Mouse (Mus musculus): ENCODE data around the gene Slc15a5.

The Slc15a5 gene

GRCm38 (mm10) chr6:137960023-137960778, 119.5 kb downstream of the Slc15a5 start:
- DNase-seq = no peak

GRCm38 (mm10) chr6:137957630-137958029, 122.1 kb downstream of the Slc15a5 start:
- DNase-seq = no peak

GRCm38 (mm10) chr6:137956783-137957429, 122.8 kb downstream of the Slc15a5 start:
- no peak for DNase-seq

GRCm38 (mm10) chr6:137946520-137946919, 133.2 kb downstream of the Slc15a5 start:
- DNase-seq = no peak

GRCm38 (mm10) chr6:137940374-137941218, 139.1 kb downstream of the Slc15a5 start:
- no peak for DNase-seq

GRCm38 (mm10) chr6:137937541-137937940, 142.2 kb downstream of the Slc15a5 start:
- DNase-seq = no peak

- DNase-seq = no peak
These were observed 143.4 kb downstream of the Slc15a5 start for GRCm38 (mm10) chr6:137936268-137936667.

GRCm38 (mm10) chr6:137935857-137936256, 143.9 kb downstream of the Slc15a5 start:
- no peak for DNase-seq

GRCm38 (mm10) chr6:137935341-137935740, 144.4 kb downstream of the Slc15a5 start:
- DNase-seq = no peak

GRCm38 (mm10) chr6:137934545-137935298, 145.0 kb downstream of the Slc15a5 start:
- no peak for DNase-seq
